Mouse (Mus musculus) neural tube, embryonic 15.5 days (tissue): ENCODE data around the gene Plcb3. TPM values are rescaled to one million over a fixed set of nuclear protein-coding genes. Genes with fewer than 3 reads are reported as not detected.

ENCODE experiments used
- ATAC-seq: fragments of 200-750 bp; cut with Nextera tagmentation; 2 replicates; pipeline ENCODE4 v1.8.0; 2017; ENCODE audit warnings: mild to moderate bottlenecking, moderate TSS enrichment, moderate library complexity; ENCODE audit not compliant: low FRiP score
- H3K27ac ChIP-seq: fragments of 300-500 bp; sonication (generic); replicated peaks from 2 replicates; pipeline ENCODE4 v1.5.1; 2015; ENCODE audit warnings: mild to moderate bottlenecking, inconsistent platforms
- H3K27me3 ChIP-seq: fragments of 300-500 bp; sonication (generic); replicated peaks from 2 replicates; pipeline ENCODE4 v1.6.1; 2015; ENCODE audit warnings: inconsistent platforms
- H3K36me3 ChIP-seq: fragments of 300-500 bp; sonication (generic); 2 replicates; pipeline ENCODE4 v1.6.1; 2015; ENCODE audit warnings: inconsistent platforms
- H3K4me1 ChIP-seq: fragments of 300-500 bp; sonication (generic); 2 replicates; pipeline ENCODE4 v1.6.1; 2015; ENCODE audit warnings: inconsistent platforms
- H3K4me2 ChIP-seq: fragments of 300-500 bp; sonication (generic); 2 replicates; pipeline ENCODE4 v1.6.1; 2015; ENCODE audit warnings: inconsistent platforms, mild to moderate bottlenecking, moderate library complexity
- H3K4me3 ChIP-seq: fragments of 300-500 bp; sonication (generic); replicated peaks from 2 replicates; pipeline ENCODE4 v1.5.1; 2015; ENCODE audit warnings: mild to moderate bottlenecking, inconsistent platforms
- H3K9ac ChIP-seq: fragments of 300-500 bp; sonication (generic); replicated peaks from 2 replicates; pipeline ENCODE4 v1.6.1; 2015; ENCODE audit warnings: mild to moderate bottlenecking, inconsistent platforms
- H3K9me3 ChIP-seq: fragments of 300-500 bp; sonication (generic); replicated peaks from 2 replicates; pipeline ENCODE4 v1.6.1; 2016; ENCODE audit warnings: inconsistent platforms
- WGBS: fragments of 180-500 bp; shearing (Covaris S2); methylation state at CpG from one replicate; pipeline ENCODE4 v1.1.7; 2015; ENCODE audit warnings: mixed read lengths; 5-methylcytosine and 5-hydroxymethylcytosine counted together
- polyA plus RNA-seq: library from polyadenylated mRNA; unstranded; fragments of >200 nt; fragmentation: Nextera tagmentation; extraction: Ambion mirVana; gene quantifications from 2 replicates; pipeline ENCODE4 v1.2.1, GENCODE M21; 2015

The Plcb3 gene
- polyA plus RNA-seq, 1 experiment from 2014 or later, result 14.1 TPM

DNA sequence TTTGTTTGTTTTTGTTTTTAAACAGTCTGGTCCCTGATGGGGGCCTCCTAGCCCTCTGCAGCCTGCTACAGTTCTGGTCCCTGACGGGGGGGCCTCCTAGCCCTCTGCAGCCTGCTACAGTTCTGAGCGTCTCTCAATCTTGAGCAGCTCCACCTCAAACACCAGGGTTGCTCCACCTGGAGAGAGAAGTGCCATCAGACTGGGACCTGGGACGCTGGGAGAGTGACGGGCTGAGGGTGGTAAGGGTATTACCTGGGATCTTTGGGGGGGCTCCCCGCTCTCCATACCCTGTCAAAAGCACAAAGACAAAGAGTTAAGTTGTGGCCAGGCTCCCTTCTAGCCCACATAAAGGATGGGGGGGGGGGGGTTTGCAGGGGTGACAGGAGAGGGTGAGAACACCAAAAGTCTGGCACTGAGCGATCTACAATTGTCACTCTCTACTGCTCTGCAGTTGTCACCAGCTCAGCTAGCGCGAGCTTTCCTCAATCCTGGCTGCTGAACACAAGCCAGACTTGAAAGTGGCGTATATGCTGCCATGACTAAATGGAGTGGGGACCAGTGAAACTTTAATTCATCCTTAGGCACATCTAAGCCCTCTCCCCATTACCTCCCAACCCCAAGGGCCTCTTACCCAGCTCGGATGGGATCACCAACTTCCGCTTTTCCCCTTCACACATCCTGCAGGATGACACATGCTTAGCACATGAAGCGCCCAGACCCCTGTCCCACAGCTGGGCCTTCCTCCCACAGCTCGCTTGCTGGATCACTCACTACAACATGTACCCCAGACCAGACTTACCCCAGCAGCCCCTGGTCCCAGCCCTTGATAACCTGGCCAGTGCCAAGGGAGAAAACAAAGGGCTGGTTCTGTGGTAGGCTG lies 1.7 kb upstream of the Plcb3 start:
- peaks cover 59% of the 10 kb centered on the region for H3K4me1 ChIP-seq
- 82% methylated on average over 13 of the region's 13 CpGs for WGBS
- H3K9me3 ChIP-seq, result no peaks in the 10 kb centered on the region
- H3K9ac ChIP-seq, result peak overlapping the region; percentile 49; the same call in 1 of the 2 replicates
- peak overlapping the region; percentile 99 for H3K27ac ChIP-seq
- ATAC-seq, result no peak
- peak overlapping the region; percentile 71 for H3K4me3 ChIP-seq
- peak overlapping the region; percentile 82 for H3K4me2 ChIP-seq
- no peaks in the 10 kb centered on the region for H3K27me3 ChIP-seq
- H3K36me3 ChIP-seq, result peaks cover 24% of the 10 kb centered on the region

DNA sequence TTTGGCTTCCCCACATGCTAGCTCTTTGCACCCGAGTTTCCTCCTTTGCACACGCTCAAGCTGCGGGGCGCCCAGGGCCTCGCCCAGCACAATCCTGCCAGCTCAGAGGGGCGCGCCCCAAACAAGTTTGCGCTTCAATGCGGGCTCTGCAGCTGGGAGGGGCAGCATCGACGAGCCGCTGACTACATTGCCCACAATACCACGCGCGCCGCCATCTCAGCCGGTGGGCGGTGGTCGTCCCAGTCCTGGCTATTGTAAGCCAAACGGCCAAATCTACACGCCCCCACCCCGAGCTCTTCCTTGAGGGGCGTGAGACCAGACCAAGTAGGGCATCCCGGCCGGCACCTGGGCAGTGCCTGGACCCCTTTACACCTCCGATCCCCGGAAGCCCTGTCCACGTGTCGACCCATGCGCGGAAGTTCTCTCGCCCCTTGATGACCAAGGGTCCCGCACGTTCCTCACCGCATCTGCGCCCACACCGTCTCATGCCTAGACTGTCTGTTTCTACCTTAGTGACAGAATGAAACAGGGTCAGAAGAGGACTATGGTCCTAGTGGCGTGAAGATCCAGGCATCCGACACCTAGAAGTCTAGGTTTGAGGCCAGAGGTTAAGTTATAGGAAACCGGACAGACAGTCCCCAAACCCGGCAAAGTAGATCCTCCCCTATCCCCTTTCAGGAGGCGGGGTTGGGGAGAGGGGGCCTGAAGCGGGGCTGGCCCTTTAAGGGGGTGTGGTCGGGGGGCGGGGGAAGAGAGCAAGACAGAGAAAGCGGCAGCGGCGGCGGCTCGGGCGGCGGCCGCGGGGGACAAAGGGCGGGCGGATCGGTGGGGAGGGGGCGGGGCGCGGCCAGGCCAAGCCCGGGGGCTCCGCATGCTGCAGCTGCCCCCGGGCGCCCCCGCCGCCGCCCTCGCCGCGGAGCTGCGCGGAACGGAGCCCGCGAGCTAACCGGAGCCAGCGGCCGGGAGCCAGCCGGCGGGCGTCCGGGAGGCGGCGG lies 1.8 kb downstream of the Plcb3 start, which contains the start of gene Ppp1r14b:
Ppp1r14b (plus strand) TSS at position 758 of the 995 bp plus-strand sequence.
- WGBS, result under 1% methylated on average over 72 of the region's 84 CpGs
- peaks cover 14% of the 10 kb centered on the region for H3K36me3 ChIP-seq

DNA sequence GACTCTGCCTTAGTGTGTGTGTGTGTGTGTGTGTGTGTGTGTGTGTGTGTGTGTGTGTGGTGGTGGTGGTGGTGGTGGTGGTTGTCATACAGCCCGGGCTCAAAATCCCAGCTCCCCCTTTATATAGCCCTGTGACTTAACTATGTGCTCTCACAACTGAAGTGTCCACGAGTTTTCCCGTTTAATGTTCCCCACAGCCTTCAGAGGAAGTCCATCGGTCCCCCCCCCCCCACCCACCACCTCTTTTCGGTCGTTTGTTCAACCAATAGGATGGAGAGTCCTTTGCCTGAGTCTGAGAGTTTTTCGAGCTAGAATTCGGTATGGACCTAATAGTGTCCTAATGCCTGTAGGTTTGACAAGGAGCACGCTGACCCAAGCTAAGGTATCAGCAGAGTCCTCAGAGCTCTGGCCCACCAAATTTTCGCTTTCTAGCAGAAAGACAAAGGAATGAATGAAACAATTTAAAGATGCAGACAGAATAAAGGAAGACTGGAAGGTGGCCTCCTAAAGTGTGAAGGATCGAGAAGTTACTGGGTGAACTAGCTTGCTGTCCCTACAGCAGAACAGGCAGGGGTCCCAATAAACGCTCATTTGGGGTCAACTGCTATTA lies 2.6 kb downstream of the Plcb3 start:
- 37% methylated on average over 12 of the region's 12 CpGs for WGBS
- peaks cover 6% of the 10 kb centered on the region for H3K27me3 ChIP-seq
- peak overlapping the region; percentile 74 for H3K9ac ChIP-seq
- peaks cover 14% of the 10 kb centered on the region for H3K36me3 ChIP-seq
- H3K4me1 ChIP-seq, result peaks cover 59% of the 10 kb centered on the region
- H3K4me2 ChIP-seq, result peak overlapping the region; percentile 82
- H3K4me3 ChIP-seq, result peak overlapping the region; percentile 59
- H3K9me3 ChIP-seq, result no peaks in the 10 kb centered on the region
- ATAC-seq, result no peak
- peak overlapping the region; percentile 93 for H3K27ac ChIP-seq

More for the DNA sequence above, 1.8 kb downstream of the Plcb3 start, which contains the start of gene Ppp1r14b:
- Histone ChIP-seq H3K4me2 (peak within 1 kb of the TSS; percentile 82), H3K9ac (peak within 1 kb of the TSS; percentile 74), H3K4me3 (peak within 1 kb of the TSS; percentile 59), H3K9me3 (no peaks in the 10 kb centered on the region), H3K27ac (peak within 1 kb of the TSS; percentile 93), H3K4me1 (peaks cover 59% of the 10 kb centered on the region), H3K27me3 (peaks cover 6% of the 10 kb centered on the region)
- ATAC-seq, result peak; percentile 76

DNA sequence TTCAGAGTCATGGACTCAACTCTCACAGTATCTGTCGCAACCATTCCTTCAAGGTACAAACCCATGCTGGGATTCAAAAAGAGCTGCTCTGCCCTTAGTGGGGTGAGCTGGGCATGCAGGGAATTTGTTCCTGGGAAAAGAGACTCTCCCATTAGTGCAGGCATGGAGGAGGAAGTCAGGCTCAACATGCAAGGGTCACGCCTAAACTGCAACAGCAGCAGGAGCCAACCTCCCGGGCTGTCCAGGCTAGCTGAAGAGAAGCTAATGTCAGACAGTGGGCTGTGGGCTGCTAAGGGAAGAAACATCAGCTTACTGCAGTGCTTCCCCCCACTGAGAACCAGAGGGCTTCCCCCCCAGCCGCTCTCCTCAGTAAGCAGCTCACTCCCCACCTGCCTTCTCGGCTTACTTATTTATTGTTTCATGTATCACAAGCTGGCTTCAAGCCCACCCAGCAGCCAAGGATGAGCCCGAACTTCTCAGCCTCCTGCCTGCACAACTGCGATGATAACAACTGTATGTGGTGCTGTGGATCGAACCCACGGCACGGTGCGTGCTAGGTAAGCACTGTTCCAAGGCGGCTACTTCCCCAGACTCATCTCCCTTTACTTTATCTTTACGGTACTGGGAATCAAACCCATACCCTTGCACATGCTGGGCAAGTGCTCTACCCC lies 3.9 kb downstream of the Plcb3 start:
- Histone ChIP-seq H3K9me3 (no peaks in the 10 kb centered on the region), H3K27me3 (peaks cover 12% of the 10 kb centered on the region), H3K4me3 (no peak overlapping the region), H3K4me2 (no peak overlapping the region), H3K4me1 (peaks cover 52% of the 10 kb centered on the region), H3K36me3 (peaks cover 2% of the 10 kb centered on the region), H3K9ac (no peak overlapping the region), H3K27ac (no peak overlapping the region)
- 85% methylated on average over 13 of the region's 13 CpGs for WGBS
- no peak for ATAC-seq

DNA sequence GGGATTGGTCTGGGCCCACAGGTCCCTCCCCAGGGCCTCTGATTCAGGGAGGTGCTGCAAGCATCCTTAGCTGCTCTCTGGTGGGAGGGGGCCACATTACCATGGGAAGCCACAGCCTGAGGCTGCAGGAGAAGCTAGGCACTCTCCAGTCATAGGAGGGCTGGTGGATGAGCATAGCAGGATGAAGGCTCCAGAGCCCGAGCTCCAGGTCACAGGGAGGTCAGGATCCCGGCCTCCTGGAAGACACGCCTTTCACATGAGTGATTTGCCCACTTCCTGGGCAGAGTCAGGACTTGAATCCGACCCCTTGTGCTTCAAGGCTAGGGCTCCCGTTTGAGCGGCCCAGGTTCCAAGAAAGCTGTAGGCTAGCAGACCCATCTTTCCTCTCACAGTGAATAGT lies 4.6 kb downstream of the Plcb3 start:
- no peak overlapping the region; the same call in 1 of the 2 replicates for H3K9ac ChIP-seq
- H3K4me1 ChIP-seq, result peaks cover 45% of the 10 kb centered on the region
- peaks cover 12% of the 10 kb centered on the region for H3K27me3 ChIP-seq
- no peak overlapping the region for H3K27ac ChIP-seq
- 29% methylated on average over 6 of the region's 6 CpGs for WGBS
- H3K9me3 ChIP-seq, result no peaks in the 10 kb centered on the region
- no peak for ATAC-seq
- H3K4me3 ChIP-seq, result no peak overlapping the region
- no peaks in the 10 kb centered on the region for H3K36me3 ChIP-seq
- no peak overlapping the region for H3K4me2 ChIP-seq

DNA sequence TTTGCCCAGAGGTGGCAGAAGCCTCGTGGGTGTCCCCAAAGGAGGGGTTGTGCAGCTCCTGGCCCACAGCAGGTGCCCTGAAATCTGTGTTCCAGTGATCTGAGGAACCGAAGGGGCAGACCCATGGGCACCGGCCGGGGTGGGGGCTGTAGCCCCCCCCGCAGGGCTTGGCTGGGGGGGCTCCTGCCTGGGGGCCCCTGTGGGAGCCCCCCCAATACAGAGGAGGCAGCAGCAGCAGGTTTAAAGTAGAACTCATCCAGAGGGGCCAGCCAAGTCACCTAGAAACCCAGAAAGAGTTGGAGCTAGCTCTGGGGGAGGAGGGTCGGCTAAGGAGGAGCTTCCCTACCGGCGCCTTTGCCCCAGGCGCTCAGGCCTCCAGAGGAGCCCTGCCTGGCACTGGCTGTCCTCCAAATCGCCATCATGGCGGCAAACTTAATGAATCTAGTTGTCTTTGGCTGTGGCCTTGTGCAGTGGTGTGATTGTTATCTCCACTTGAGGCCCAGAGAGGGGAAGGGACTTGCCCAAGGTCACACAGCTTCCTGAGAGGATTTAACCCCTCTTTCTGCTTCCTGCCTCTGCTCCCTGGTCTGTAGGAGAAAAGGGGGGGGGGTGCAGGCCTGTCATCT lies 5.7 kb downstream of the Plcb3 start:
- ATAC-seq, result no peak
- no peak overlapping the region for H3K27ac ChIP-seq
- peak overlapping the region; percentile 45; the same call in 1 of the 2 replicates for H3K4me3 ChIP-seq
- H3K4me2 ChIP-seq, result peak overlapping the region; percentile 57
- WGBS, result 18% methylated on average over 11 of the region's 11 CpGs
- no peaks in the 10 kb centered on the region for H3K36me3 ChIP-seq
- no peaks in the 10 kb centered on the region for H3K9me3 ChIP-seq
- no peak overlapping the region for H3K9ac ChIP-seq
- H3K4me1 ChIP-seq, result peaks cover 34% of the 10 kb centered on the region
- peaks cover 12% of the 10 kb centered on the region for H3K27me3 ChIP-seq

DNA sequence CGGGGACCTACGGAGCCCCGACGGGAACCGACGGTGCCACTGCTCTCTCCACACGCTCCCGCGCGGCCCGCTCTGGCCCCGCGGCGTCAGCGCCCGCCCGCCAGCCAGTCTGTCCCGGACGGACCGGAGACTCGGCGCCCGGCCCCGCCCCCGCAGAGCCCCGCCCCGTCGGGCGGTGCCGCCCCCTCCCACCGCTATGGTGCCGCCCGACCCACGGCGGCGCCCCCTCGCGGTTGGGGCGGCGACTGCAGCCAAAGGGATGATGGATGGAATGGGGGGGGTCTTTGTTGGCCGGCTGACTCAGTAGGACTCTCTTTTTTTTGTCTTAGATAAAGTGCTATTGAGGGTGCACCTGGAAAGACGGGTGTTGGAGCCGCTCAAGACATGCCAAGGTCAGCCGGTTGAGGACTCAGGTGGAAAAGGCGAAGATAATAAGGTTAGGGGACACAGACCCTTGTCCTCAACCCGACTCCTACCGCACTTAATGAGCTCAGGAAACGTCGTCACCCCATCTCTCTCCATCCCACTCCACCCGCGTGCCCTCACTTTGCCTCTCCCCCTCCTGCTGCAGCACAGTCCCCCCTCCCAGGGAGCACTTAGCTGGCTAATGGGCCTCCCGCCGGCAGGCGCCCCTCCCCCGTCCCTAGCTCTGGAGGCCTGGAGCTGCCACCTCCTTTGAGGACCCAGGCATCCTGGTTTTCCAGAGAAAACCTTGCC lies 6.4 kb downstream of the Plcb3 start:
- Histone ChIP-seq H3K9me3 (no peaks in the 10 kb centered on the region), H3K36me3 (no peaks in the 10 kb centered on the region), H3K4me3 (peak overlapping the region; percentile 45), H3K27ac (no peak overlapping the region), H3K4me1 (peaks cover 32% of the 10 kb centered on the region), H3K4me2 (peak overlapping the region; percentile 57), H3K9ac (peak overlapping the region; percentile 44), H3K27me3 (peaks cover 12% of the 10 kb centered on the region)
- ATAC-seq, result no peak
- WGBS, result under 1% methylated on average over 54 of the region's 55 CpGs

DNA sequence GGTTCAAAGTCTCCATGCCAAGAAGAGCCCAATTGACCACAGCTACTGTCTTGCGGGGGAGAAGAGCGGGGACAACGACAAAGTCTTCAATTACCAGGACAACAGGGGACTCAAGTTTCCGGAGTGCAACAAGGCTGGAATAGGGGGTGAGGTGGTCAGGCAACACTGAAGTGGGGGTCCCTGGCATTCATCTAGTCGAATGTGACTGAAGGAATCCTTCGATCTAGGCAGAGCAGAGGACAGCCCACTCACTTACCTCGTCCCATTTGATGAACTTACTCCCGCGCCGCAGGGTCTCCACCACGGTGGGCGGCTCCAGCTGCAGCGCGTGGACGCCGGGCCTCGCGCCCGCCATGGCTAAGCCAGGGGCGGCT lies 7.0 kb downstream of the Plcb3 start:
- peaks cover 12% of the 10 kb centered on the region for H3K27me3 ChIP-seq
- H3K9me3 ChIP-seq, result no peaks in the 10 kb centered on the region
- WGBS, result 2% methylated on average over 20 of the region's 20 CpGs
- H3K36me3 ChIP-seq, result no peaks in the 10 kb centered on the region
- peak overlapping the region; percentile 57 for H3K4me2 ChIP-seq
- peaks cover 32% of the 10 kb centered on the region for H3K4me1 ChIP-seq
- H3K9ac ChIP-seq, result peak overlapping the region; percentile 44
- ATAC-seq, result no peak
- H3K4me3 ChIP-seq, result peak overlapping the region; percentile 45
- no peak overlapping the region for H3K27ac ChIP-seq

DNA sequence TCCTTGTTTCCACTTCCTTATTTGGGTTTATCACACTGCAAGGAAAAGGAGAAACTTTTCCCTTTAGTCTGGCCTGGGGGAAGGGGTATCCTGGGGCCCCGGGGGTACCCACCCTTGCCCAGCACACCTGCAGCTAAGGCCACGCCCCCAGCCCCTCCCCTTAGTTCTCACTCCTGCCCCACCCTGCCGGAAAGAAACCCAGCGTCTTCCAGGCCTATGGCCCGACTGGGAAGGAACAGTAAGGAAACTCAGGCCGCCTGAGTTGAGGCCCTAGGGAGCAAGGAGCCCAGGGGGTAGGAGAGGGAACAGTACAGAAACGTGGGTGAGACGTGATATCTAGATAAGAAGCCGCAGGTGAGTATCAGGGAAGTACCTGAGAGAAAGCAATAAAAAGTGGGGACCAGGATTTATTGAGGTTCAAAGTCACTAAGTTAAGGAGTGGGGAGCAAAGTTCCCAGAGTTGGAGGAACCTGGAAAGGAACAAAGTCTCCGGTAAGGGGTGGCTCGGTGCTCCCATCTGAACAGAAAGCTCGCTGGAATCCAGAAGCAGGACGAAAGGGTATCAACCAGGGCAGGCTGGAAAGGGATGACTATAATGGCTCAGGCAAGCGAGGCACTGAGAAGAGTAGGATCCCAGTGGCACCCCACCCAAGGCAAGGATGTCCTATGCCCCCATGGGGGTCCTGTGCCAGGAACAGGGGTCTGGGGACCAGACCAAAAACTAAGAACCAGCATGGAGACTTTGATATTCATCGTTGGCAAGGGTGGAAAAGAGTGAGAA lies 7.6 kb downstream of the Plcb3 start:
- no peaks in the 10 kb centered on the region for H3K9me3 ChIP-seq
- no peak overlapping the region for H3K27ac ChIP-seq
- H3K4me3 ChIP-seq, result peak overlapping the region; percentile 45
- H3K27me3 ChIP-seq, result peaks cover 12% of the 10 kb centered on the region
- H3K4me2 ChIP-seq, result peak overlapping the region; percentile 57
- peaks cover 27% of the 10 kb centered on the region for H3K4me1 ChIP-seq
- ATAC-seq, result no peak
- no peaks in the 10 kb centered on the region for H3K36me3 ChIP-seq
- H3K9ac ChIP-seq, result peak overlapping the region; percentile 44; the same call in 1 of the 2 replicates
- 10% methylated on average over 15 of the region's 15 CpGs for WGBS
